9 mouse cellular contexts compared by ENCODE assay signal in genomic region chr13:105291816-105292215, GRCm38 (mm10). TPM values are rescaled to one million over a fixed set of nuclear protein-coding genes. Genes with fewer than 3 reads are reported as not detected.
A peak's percentile ranks its signal among the peaks of the same experiment; 100 is the strongest.
DNase-seq lines count a peak whose midpoint lies in the region; ATAC-seq and TF ChIP-seq lines count a peak whose summit lies in the region.
"Had no signal": no experiment of that assay in that cellular context is flagged by ENCODE, and none has a peak within 500 bp of the region (broad histone marks: within the 10 kb centered on the region; RNA-seq: fewer than 3 reads in every experiment).

No protein-coding gene starts in this region.

- H3K9ac ChIP-seq in embryonic facial prominence, embryonic 14.5 days (ENCODE audit: low read depth, low read length) = no peak overlapping the region
- H3K9ac ChIP-seq in heart, postnatal 0 days (replicated peaks; ENCODE audit: low read depth, low read length) = no peak overlapping the region
- H3K9ac ChIP-seq in lung, embryonic 16.5 days (ENCODE audit: low read length) = peak overlapping the region; percentile 19; the same call in 1 of the 2 replicates
- H3K9ac ChIP-seq: liver, embryonic 13.5 days had no signal

- 19% methylated on average over 4 of the region's 4 CpGs for WGBS in embryonic facial prominence, embryonic 14.5 days
- WGBS in heart, postnatal 0 days = 14% methylated on average over 4 of the region's 4 CpGs
- WGBS in lung, embryonic 16.5 days = 9% methylated on average over 4 of the region's 4 CpGs

- 0 out of 2 replicates have a peak, but pooled peaks cover 3% of the 10 kb centered on the region for H3K36me3 ChIP-seq in embryonic facial prominence, embryonic 14.5 days (ENCODE audit: control insufficient read depth, insufficient read depth, low read length)
- no peaks in the 10 kb centered on the region for H3K36me3 ChIP-seq in heart, postnatal 0 days (replicated peaks; ENCODE audit: control insufficient read depth, insufficient read depth, low read length)
- no peaks in the 10 kb centered on the region for H3K36me3 ChIP-seq in lung, embryonic 16.5 days (ENCODE audit: control insufficient read depth, insufficient read depth, low read length)
- H3K36me3 ChIP-seq: liver, embryonic 13.5 days had no signal

- no peak for ATAC-seq in embryonic facial prominence, embryonic 14.5 days (ENCODE audit: low read depth)
- ATAC-seq in heart, postnatal 0 days (ENCODE audit: insufficient read depth, low read depth) = 0 out of 2 replicates have a peak, but pooled peaks have one; percentile 4
- peak; percentile 55 for ATAC-seq in lung, embryonic 16.5 days (ENCODE audit: low read depth)

- H3K4me1 ChIP-seq in embryonic facial prominence, embryonic 14.5 days (ENCODE audit: control insufficient read depth, insufficient read depth, low read length) = peaks cover 6% of the 10 kb centered on the region; the same call in 1 of the 2 replicates
- 0 out of 2 replicates have a peak, but pooled peaks cover 7% of the 10 kb centered on the region for H3K4me1 ChIP-seq in heart, postnatal 0 days (ENCODE audit: control insufficient read depth, insufficient read depth)
- peaks cover 13% of the 10 kb centered on the region for H3K4me1 ChIP-seq in lung, embryonic 16.5 days (replicated peaks; ENCODE audit: control insufficient read depth, insufficient read depth, low read length)
- H3K4me1 ChIP-seq: liver, embryonic 13.5 days had no signal

- H3K9me3 ChIP-seq in embryonic facial prominence, embryonic 14.5 days (ENCODE audit: control insufficient read depth, low read length) = no peaks in the 10 kb centered on the region
- no peaks in the 10 kb centered on the region for H3K9me3 ChIP-seq in heart, postnatal 0 days (replicated peaks; ENCODE audit: control insufficient read depth, low read length)
- H3K9me3 ChIP-seq in lung, embryonic 16.5 days (ENCODE audit: control insufficient read depth, low read length) = no peaks in the 10 kb centered on the region
- H3K9me3 ChIP-seq: liver, embryonic 13.5 days had no signal

- TF ChIP-seq CTCF in heart, postnatal 0 days (IDR thresholded peaks at IDR 0.05; ENCODE audit: low read depth) = no peak

- peak; percentile 12 for DNase-seq in thymus, postnatal 25 days
- DNase-seq in thymus, postnatal 0 days (ENCODE audit: low spot score) = no peak
- DNase-seq in embryonic facial prominence, embryonic 14.5 days (ENCODE audit: low spot score) = peak; percentile 78
- peak; percentile 24 for DNase-seq in heart, postnatal 0 days (ENCODE audit: low spot score)
- DNase-seq in kidney, postnatal 4 days = peak; percentile 60 to 78
- DNase-seq in right cerebral cortex, postnatal 10 days (ENCODE audit: low spot score in 2 of 2) = peak; percentile 86 to 88
- DNase-seq in embryo, embryonic 10.5 days (ENCODE audit: low spot score) = no peak
- DNase-seq: liver, embryonic 13.5 days had no signal

- 0 out of 2 replicates have a peak overlapping the region, but pooled peaks have one; percentile 28 for H3K4me2 ChIP-seq in embryonic facial prominence, embryonic 14.5 days (ENCODE audit: low read depth, low read length)
- peak overlapping the region; percentile 44 for H3K4me2 ChIP-seq in heart, postnatal 0 days (ENCODE audit: low read depth, low read length)
- H3K4me2 ChIP-seq in lung, embryonic 16.5 days (ENCODE audit: low read depth, low read length) = peak overlapping the region; percentile 42
- H3K4me2 ChIP-seq: liver, embryonic 13.5 days had no signal

- no peak overlapping the region for H3K27ac ChIP-seq in embryonic facial prominence, embryonic 14.5 days (replicated peaks; ENCODE audit: low read depth, low read length)
- no peak overlapping the region for H3K27ac ChIP-seq in heart, postnatal 0 days (ENCODE audit: low read depth)
- H3K27ac ChIP-seq in lung, embryonic 16.5 days (ENCODE audit: low read length) = no peak overlapping the region
- H3K27ac ChIP-seq: liver, embryonic 13.5 days had no signal

- no peaks in the 10 kb centered on the region; the same call in 1 of the 2 replicates for H3K27me3 ChIP-seq in embryonic facial prominence, embryonic 14.5 days (replicated peaks; ENCODE audit: control insufficient read depth, insufficient read depth, low read length)
- peaks cover 9% of the 10 kb centered on the region; the same call in 1 of the 2 replicates for H3K27me3 ChIP-seq in heart, postnatal 0 days (ENCODE audit: control insufficient read depth, insufficient read depth, low read length)
- H3K27me3 ChIP-seq in lung, embryonic 16.5 days (ENCODE audit: control insufficient read depth, insufficient read depth, low read depth, low read length) = no peaks in the 10 kb centered on the region; the same call in 1 of the 2 replicates

- no peak overlapping the region for H3K4me3 ChIP-seq in embryonic facial prominence, embryonic 14.5 days (ENCODE audit: low read depth, low read length)
- H3K4me3 ChIP-seq in heart, postnatal 0 days (ENCODE audit: low read depth, low read length) = peak overlapping the region; percentile 16; the same call in 1 of the 2 replicates
- H3K4me3 ChIP-seq in lung, embryonic 16.5 days (ENCODE audit: low read length) = 0 out of 2 replicates have a peak overlapping the region, but pooled peaks have one; percentile 27
- H3K4me3 ChIP-seq: liver, embryonic 13.5 days had no signal

- TF ChIP-seq EP300 in heart, postnatal 0 days (IDR thresholded peaks at IDR 0.05; ENCODE audit: low read depth) = no peak

RNA-seq across cellular contexts. Expression of gene Rnf180, which starts 2.8 kb away (rescaled TPM):
- polyA plus RNA-seq in thymus, postnatal 0 days (2015; fragmentation: Nextera tagmentation; extraction: Ambion mirVana) = 4.9 and 6.4 TPM in 2 replicates
- polyA plus RNA-seq in embryonic facial prominence, embryonic 14.5 days (2014; fragmentation: Nextera tagmentation; extraction: Ambion mirVana) = 6.1 and 8.6 TPM in 2 replicates
- total RNA-seq in heart, postnatal 0 days (2014; rRNA removed; ENCODE audit: low replicate concordance) = 0.31 and 2.1 TPM in 2 replicates
- 0.96 and 1.2 TPM in 2 replicates for polyA plus RNA-seq in heart, postnatal 0 days (2015; fragmentation: Nextera tagmentation; extraction: Ambion mirVana)
- 3.3 and 3.7 TPM in 2 replicates for polyA plus RNA-seq in lung, embryonic 16.5 days (2015; fragmentation: Nextera tagmentation; extraction: Ambion mirVana)

Comparison
In these comparisons a context has a peak if more than half of its experiments do, and no peak if none do; other contexts are left out.
1. DNase-seq: peak in thymus, postnatal 25 days (single experiment), embryonic facial prominence, embryonic 14.5 days (single experiment), heart, postnatal 0 days (single experiment), kidney, postnatal 4 days (2 of 2) and right cerebral cortex, postnatal 10 days (2 of 2); none in thymus, postnatal 0 days (single experiment) and embryo, embryonic 10.5 days (single experiment).
2. Peak in every context shown above with its lines, with median percentiles within 50 percentile points of each other: H3K4me2 ChIP-seq.